Mouse (Mus musculus): ENCODE data around the gene Cops6. TPM values are rescaled to one million over a fixed set of nuclear protein-coding genes. Genes with fewer than 3 reads are reported as not detected.

Gene Cops6
- 100 to 1,000 TPM; 123 to 129 TPM for total RNA-seq (2021)
- long read RNA-seq, experiment 1, transcript Cops6-201 (10 exons, 1,787 nt): major isoform, 307 of 321 reads
- long read RNA-seq, experiment 1, partial matches to known transcripts: 4 of 321 reads
- long read RNA-seq, experiment 1, other reads (novel, unspliced or antisense): 7 of 321 reads
- long read RNA-seq, experiment 2, transcript Cops6-201 (10 exons, 1,787 nt): major isoform, 190 of 202 reads
- long read RNA-seq, experiment 2, partial matches to known transcripts: 4 of 202 reads
- long read RNA-seq, experiment 2, other reads (novel, unspliced or antisense): 7 of 202 reads

GRCm38 (mm10) chr5:138160842-138161665, at the start of gene Cops6:
Gene Cops6, plus strand, starts transcription at chr5:138161071.
- DNase-seq: peak; percentile 96 to 98

- DNase-seq: peak; percentile 94 to 95
Observed at GRCm38 (mm10) chr5:138116255-138117198, 44.3 kb upstream of the Cops6 start, which contains the start of gene Zscan21. Gene Zscan21, plus strand, starts transcription at chr5:138116903.

GRCm38 (mm10) chr5:138117199-138118015, 43.5 kb upstream of the Cops6 start:
- peak in 1 of 2 experiments; percentile 10 for DNase-seq

DNA sequence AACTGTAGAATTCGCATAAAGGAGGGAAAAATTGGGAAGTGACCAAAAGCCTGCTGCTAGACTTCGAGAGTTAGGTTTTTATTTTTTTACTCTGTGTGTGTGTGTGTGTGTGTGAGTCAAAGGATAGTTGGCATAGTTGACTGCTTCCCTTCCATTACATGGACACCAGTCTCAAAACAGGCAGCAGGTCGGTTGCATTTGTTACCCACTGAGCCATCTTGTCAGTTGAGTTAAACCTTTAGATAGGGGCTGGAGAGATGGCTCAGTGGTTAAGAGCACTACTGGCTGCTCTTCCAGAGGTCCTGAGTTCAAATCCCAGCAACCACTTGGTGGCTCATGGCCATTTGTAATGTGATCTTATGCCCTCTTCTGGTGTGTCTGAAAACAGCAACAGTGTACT, 42.8 kb upstream of the Cops6 start:
- DNase-seq: no peak

DNA sequence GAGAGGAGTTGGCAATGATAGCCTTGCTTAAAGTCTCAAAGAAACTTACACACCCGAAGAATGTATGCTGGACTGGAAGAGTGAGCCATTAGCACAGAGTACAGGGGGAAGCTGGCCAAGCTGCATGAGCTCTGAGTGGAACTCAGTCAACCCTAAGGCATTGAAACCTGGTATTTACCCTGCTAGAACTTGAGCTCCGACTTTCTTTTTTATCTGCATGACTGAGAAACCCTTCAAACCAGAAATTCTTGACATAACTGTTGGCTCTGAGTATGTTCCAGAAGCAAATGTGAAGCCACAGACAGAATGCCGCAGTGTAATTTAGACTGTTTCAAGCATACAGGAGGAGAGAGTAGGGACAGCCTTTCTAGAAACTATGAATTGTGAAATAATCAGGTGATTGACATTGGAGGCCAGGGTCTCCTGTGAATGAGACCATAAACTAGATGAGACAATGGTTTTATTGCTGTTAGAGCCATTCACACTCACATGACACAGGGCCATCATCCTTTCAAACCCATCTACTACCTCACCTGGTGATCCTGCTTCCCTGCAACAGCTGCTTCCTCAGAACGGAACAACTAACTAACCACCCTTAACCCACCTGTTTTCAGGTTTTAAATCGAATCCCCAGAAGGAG, 28.3 kb upstream of the Cops6 start:
- no peak for DNase-seq

- no peak for DNase-seq
Observed at GRCm38 (mm10) chr5:138137257-138137656, 23.6 kb upstream of the Cops6 start.

DNA sequence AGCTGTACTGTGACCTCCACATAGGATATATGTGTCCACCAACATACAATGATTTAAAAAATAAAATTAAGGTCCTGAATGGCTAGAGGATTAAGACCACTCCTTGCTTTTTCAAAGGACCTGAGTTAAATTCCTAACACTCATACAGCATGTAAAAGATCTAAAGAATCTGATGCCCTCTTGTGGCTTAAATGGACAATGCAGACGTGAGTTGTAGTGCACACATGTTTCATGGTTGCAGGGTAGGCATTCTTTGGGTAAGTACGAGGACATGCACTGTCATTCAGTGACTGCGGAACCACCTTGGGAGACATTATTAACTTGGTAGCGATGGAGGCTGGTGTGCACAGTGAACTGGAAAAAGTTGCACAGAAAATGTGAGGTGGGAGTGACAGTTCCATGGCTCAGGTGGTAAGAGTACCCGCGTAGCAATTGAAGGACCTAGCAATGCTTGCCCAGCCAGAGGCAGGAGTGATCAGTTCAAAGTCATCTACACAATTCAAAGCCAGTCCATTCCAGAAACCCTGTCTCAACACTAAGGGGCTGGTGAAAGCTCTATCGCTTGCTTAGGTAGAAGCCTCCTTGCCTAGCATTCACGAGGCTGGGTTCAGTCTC, 22.8 kb upstream of the Cops6 start:
- peak; percentile 9 to 47 for DNase-seq

DNA sequence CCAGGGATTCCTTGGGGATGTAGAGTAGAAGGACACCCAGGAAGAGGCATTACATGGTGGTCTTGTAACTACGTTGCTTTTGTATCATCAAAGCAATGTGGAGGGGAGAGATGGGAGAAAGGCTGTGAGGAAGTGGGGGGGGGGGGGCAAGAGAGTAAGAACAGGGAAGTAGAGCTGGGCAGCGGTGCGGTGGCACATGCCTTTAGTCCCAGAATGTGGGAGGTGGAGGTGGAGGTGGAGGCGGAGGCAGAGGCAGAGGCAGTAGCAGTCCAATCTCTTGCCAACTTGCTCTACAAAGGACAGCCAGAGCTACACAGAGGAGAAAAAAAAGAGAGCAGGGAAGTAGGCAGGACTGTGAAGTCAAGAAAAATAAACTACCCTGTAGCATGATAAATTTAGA, 22.3 kb upstream of the Cops6 start:
- DNase-seq: no peak

GRCm38 (mm10) chr5:138154390-138154789, 6.5 kb upstream of the Cops6 start:
- no peak for DNase-seq

GRCm38 (mm10) chr5:138155443-138155976, 5.4 kb upstream of the Cops6 start, which contains the start of gene Zfp113:
Gene Zfp113, minus strand, starts transcription at chr5:138155744.
- peak; percentile 92 to 95 for DNase-seq

GRCm38 (mm10) chr5:138160224-138160762, 578 bp upstream of the Cops6 start:
- no peak for DNase-seq

GRCm38 (mm10) chr5:138163046-138163445, 2.2 kb downstream of the Cops6 start:
- DNase-seq: no peak

GRCm38 (mm10) chr5:138163610-138164009, 2.7 kb downstream of the Cops6 start:
- DNase-seq: no peak

DNA sequence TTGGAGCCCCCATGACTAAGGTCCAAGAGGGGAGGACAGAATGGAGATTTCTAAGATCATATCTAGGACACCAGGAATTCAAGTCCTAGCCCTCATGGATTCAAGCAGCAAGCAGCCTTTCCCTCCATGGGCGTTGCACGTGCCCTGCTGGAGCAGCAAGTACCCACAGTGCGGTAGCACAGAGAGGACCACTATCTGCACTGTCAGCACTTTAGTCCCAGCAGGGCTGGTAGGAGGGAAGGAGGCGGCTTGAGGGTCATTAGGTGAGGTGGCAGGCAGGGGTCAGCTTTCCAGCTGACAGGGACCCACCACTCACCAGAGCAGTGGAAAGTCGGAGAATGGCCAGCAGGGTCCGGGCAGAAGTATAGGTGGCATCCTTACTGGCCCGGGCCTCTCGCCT, 4.7 kb downstream of the Cops6 start:
- DNase-seq: no peak

DNA sequence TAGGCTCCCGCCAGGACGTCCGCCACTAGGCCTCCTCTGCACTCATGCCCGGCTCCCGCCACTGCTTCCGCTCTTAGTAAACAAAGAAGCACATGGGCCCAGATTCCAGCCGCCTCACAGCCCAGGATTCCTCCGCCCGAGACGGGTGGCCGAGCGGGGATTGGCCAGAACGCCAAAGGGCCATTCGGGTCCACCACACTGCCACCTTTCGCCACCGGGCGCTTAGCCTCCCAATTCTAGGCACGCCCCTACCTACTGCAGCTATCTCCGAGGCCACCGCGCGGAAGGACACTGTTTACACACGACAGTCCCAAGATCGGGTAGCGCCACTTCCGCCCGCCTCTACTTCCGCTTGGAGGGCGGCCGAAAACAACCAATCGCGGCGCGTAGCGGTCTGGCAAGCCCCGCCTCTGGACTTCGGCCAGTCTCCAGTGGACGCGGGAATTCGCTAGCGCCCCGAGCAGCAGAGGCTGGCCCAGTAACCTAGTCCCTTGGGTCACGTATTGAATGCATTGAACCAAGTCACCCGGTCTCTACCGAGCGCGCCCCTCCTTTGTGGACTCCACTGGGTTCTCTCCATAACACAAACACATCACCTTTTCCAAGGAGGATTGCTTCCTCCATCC, 10.2 kb downstream of the Cops6 start:
- peak; percentile 97 to 98 for DNase-seq

- DNase-seq: peak; percentile 99 to 100
Observed at GRCm38 (mm10) chr5:138171695-138172491, 11.0 kb downstream of the Cops6 start, which contains the start of the genes Ap4m1 and Mcm7. Gene Ap4m1, plus strand, starts transcription at chr5:138172002. Gene Mcm7, minus strand, starts transcription at chr5:138172422.

GRCm38 (mm10) chr5:138173217-138173616, 12.3 kb downstream of the Cops6 start:
- no peak for DNase-seq
